Mouse (Mus musculus): Measurements from ENCODE around the gene Fkbp2. TPM values are rescaled to one million over a fixed set of nuclear protein-coding genes. Genes with fewer than 3 reads are reported as not detected.
A peak's percentile ranks its signal among the peaks of the same experiment; 100 is the strongest.

Fkbp2 gene
- total RNA-seq (2015; ENCODE audit: low replicate concordance) (34.0 and 34.9 TPM in 2 replicates), total RNA-seq (2017; ENCODE audit: low replicate concordance) (31.0 and 34.8 TPM in 2 replicates)

DNA sequence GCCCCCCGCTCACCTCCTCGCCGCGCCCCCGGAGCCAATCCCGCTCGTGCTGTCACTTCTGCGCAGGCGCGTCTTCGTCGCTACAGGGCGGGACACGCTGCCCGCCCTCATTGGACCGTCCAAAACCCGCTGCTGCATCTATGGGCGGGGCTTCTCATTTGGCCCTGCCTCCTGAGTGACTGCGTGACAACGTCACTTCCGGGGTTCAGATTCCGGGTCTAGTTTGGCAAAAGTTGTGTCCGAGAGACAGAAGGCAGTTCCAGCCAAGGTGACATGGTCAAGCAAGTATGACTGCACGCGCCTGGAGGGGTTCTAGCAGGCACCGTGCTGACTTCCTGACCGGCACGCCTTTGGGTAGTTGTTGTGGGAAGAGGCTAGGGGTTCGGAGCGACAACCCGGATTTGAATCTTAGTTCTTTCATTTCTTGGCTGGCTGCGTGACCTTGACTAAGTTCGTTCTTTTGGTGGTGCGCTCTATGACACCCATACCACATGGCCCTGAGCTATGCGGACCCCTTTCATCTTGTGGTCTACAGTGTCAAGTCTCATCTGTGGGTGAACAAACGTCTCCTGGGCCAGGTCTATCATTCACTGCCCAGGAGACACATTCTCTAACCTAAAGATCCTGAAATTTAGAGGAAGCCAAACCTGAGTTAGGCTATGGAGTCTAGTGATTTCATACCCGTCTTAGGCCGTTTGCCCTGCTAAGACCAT is at the start of gene Fkbp2:
Gene Fkbp2 (minus strand): TSS at position 121 of the 713 bp plus-strand sequence.
- peak; percentile 82 for ATAC-seq (replicated peaks; ENCODE audit: low FRiP score, poor library complexity, severe bottlenecking)

DNA sequence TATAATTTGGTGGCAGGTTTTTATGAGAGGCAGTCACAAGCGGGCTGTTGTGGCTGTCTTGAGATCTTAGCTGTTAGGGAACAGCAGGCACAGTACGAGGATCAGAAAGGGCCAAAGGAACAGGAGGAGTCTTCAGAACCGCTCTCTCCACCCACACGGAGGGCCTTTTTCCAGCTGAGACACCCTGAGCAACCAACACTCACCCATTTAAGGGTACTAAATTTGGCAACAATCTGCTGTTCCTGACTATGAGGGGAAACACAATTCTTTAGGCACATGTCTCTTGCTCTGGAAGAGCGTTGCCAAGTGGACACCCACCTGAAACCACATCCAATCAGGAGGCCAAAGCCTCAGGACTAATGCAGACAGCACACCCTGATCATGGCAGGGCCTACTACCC is 49.2 kb upstream of the Fkbp2 start:
- ATAC-seq (replicated peaks; ENCODE audit: low FRiP score, poor library complexity, severe bottlenecking): no peak

DNA sequence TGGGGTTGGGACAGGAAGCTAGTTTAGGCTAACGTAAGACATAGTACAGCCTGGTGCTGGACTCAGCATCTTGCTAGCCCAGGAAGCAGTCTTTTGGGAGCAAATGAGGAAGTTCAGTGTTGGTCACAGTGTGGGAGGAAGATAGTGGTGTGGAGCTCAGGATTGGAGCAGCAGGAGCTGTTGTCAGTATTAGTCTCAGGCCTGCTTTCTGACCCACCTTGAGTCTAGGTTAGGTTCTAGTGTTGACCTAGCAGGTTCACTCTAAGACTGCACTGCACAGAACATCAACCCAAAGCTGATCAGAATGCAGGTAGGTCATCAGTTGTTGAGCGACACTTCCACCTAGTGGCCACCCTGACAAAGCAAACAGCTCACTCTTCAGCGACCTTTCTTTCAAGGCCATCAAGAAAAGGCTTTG is 39.9 kb upstream of the Fkbp2 start:
- ATAC-seq (replicated peaks; ENCODE audit: low FRiP score, poor library complexity, severe bottlenecking): peak; percentile 56; the same call in 1 of the 2 replicates

DNA sequence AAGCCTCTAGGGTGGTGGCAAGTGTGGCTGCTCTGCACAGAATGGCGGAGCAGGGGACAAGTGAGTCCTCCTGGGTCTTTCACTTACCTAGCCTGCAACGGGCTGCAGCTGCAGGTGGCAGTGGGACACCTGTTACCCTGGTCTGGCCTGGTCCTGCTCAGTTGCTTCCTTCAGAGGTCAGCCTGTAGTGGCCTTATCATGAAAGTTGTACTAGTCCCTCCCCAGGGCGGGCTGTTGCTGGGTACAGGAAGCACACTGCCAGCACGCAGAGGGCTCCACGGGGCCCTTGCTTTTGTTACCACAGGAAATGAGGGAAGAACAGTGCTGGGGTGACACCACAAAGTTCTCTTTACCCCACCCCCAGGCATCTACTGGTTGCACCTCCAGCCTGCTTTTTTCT is 38.9 kb upstream of the Fkbp2 start, which contains the start of gene Fermt3:
Gene Fermt3 (minus strand): TSS at position 279 of the 400 bp plus-strand sequence.
- peak; percentile 82 for ATAC-seq (replicated peaks; ENCODE audit: low FRiP score, poor library complexity, severe bottlenecking)

DNA sequence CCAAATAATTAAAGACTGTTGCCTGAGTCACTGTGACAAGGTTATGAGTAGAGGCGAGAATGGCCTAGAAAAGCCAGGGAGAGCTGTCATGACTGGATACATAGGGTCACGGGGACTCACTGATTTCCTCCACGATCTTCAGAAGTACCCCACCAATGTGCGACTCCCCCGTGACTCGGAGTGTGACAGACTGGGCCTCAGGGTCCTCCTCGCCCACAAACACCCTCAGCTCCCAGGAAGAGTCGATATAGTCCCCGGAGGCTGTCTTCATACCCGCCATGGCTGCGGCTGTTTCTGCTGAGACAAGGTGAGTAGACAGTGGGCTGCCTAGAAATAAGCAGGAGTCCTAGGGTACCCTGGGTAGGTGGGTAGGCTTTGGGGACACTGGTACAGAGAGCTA is 38.2 kb upstream of the Fkbp2 start:
- peak; percentile 32 for ATAC-seq (replicated peaks; ENCODE audit: low FRiP score, poor library complexity, severe bottlenecking)

DNA sequence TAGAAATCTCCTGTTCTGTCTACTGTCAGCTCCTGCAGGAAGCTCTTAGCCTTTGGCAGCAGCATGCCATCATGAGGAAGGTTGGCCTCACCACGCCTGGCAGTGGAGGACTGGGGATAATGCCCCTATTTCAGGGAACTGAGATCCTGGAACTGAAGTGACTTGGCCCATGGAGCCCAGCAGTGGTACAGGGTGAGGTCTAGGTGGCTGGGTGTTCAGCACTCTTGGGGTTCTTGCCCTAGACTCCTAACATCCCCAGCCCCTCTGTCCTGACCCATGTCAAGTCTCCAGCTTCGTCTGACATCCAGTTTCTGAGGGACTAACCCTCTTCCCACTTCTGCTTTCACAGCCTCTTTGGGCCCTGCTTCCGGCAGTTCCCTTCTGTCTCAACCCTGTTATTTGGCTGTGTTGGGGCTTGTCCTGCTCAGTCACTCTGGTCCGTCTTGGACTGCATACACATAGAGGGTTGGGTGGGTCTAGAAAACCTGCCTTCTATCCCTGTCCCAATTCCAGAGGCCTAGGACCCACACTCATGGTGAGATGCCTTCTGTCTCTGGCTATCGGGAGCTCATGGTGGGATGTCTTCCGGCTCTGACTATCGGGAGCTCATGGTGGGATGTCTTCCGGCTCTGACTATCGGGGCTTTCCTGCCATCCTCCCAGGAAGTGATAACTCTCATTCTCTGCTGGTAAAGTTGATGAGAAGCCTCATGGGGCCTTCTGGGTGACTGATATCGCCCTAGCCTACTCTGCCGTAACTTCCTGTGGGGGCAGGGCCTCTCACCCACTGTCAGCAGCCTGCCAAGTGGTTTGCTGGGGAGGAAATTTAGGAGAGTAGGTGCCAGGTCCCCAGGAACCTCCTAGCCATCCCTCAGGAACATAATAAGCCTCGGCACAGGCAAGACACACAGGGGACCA is 37.5 kb upstream of the Fkbp2 start:
- peak; percentile 76 for ATAC-seq (replicated peaks; ENCODE audit: low FRiP score, poor library complexity, severe bottlenecking)

DNA sequence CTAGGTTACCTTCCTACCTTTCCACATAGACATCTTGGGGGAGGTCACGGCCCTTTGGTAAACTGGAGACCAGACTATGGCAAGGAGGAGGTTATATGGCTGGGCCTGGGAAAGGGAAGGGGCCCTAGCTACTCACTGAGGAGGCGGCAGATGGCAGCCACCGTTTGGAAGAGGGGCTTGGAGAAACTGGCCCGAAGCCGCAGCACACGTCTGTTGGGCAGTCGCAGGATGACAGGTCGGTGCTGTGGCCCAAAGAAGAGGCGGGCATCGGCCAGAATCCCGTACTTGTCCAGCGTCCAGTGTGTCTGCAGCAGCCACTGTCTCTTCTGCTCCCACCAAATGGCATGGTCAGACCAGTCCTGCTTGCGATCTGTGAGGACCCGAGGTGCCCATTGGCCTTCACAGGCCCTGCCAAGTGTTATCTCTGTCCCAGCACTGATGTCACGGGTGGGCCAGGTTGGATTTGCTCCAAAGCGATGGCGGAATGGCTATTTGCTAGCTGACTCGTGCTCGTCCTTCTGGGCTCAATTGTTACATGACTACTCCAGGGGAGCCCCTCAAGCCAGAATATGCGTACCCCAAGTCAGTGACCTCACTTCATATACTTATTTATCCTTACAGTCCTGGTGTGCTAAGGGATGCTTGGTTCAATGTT is 34.3 kb upstream of the Fkbp2 start:
- ATAC-seq (replicated peaks; ENCODE audit: low FRiP score, poor library complexity, severe bottlenecking): no peak

DNA sequence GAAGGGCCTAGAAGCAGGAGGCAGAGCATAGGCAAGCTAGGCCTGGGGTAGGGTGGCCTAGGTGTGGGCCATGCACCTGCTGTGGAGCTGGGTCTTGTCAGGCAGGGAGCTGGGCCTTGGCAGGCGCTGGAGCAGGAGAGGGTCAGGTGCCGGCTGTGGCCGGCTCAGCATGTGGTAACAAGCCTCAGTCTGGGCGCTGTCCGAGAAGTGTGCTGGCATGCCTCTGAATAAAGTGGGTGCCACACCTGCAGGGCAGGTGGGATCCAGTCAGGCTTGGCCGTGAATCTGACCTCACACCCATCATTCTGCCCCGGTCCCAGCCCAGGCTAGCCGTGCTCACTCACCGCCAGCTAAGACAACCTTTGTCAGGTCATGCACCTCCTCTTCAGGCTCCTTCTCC is 33.7 kb upstream of the Fkbp2 start:
- no peak for ATAC-seq (replicated peaks; ENCODE audit: low FRiP score, poor library complexity, severe bottlenecking)

DNA sequence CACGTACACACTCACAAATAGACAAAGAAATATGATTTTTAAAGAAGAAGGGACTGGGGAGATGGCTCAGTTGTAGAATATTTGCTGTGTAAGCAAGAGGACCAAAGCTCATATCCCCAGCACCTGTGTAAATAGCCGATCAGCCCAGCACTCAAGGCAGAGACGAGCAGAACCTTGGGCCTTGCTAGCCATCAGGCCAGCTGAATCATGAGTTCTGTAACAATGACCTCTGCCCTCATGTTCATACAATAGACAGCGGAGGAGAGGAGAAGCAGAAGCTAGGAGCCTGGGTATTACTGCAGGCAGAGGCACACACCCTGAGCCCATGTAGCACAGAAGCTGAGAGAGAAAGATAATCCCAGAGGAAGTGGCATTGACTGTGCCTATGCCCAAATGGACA is 32.1 kb upstream of the Fkbp2 start:
- ATAC-seq (replicated peaks; ENCODE audit: low FRiP score, poor library complexity, severe bottlenecking): no peak

DNA sequence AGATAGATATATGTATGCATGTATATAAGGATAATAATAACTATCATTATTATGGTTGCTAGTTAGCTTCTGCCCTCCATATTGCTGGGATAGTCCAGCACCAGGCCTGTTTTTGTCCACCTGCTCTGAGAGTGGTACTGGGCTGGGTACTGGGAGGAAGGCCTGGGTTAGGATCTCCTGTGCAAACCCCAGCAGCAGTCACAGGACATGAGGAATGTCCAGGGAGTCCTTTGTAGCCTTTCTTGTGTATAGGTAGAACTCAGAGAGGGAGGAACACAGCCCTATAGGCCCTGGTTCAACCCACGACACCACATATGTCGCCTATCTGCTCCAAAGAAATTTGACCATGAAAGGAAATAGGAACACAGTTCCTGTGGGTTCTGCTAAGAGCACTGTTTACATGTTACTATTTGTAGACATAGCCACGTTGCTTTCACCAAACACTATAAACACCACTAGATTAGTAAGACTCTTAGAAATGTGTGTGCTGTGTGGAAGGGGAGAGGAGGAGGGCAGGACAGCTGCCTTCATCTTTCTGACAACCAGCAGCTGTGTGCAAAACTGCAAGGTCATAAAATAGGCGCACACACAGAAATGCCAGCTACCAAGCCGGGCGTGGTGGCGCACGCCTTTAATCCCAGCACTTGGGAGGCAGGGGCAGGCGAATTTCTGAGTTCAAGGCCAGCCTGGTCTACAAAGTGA is 26.7 kb upstream of the Fkbp2 start:
- ATAC-seq (replicated peaks; ENCODE audit: low FRiP score, poor library complexity, severe bottlenecking): no peak

DNA sequence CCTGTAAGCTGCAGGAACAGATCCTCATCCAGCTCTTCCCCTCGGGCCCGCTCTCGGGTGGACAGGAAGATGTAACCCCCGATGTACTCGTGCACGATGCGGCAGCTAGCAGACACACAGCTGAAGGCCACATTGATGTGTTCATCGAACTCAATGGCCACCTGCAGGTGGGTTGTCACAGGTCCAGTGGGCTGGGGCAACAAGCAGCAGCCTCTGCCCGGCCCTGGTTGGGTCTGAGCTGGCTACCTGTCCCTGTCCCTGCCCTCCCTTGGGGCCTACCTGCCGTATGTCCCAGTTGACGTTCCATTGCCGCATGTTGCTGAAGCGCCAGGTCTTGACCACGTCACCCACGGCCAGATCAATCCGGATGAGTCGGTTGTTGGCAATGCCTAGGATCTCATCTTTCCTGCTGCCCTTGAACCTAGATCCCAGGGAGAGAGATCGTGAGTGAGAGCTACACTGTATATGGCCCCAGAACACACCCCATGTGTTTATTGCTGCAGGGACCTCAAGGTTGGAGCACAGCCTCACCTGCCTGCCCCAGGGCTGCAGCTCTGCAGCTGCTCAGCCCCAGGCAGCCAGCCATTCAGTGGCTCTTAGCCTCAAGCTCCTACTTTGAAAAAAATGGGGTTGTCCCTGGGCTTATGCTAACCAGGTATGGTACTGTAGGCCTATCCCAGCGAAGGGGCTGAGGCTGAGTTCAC is 19.2 kb upstream of the Fkbp2 start:
- ATAC-seq (replicated peaks; ENCODE audit: low FRiP score, poor library complexity, severe bottlenecking): no peak

DNA sequence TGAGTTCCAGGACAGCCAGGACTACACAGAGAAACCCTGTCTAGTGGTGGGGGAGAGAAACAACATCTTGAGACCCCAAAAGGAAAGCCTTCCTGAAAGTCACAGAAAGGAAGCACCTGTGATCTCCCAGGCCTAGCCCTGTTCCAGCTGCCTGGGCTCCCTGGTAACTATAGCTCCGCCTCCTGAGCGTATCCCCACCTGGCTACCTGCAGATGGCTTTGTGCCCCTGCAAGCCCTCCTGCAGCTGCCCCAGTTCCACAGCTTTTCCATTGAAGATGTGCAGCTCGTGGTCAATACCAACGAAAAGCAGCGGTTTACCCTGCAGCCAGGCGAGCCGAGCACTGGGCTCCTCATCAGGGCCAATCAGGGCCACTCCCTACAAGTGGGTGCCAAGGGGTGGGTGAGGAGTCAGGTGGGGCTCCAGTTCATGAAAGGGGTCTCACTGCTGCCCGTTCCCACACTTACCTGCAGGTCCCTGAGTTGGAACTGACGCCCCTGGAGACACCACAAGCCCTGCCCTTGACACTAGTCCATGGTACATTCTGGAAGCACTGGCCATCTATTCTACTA is 17.5 kb upstream of the Fkbp2 start:
- ATAC-seq (replicated peaks; ENCODE audit: low FRiP score, poor library complexity, severe bottlenecking): no peak

DNA sequence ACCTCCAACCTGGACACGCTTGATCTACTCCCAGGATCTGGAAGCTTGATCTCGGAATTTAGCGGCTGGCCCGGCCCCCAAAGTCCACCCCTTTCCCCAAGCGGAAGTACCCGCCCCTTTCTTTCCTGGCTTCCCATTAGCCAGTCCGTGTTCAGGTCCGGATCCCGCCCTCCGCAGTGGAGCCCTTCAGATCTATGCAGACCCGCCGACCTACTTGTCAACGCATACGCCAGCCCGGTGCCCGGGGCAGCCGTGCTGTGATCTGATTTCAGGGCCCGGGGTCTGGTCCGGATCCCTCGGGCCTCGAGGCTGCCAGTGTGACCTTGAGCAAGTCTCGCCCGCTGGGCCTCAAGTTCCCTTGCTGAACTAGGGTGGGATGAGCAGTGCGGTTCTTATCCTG is 15.7 kb upstream of the Fkbp2 start, which contains the start of the genes Nudt22 and Trpt1:
Gene Nudt22 (minus strand): TSS at position 112 of the 400 bp plus-strand sequence.
Gene Trpt1 (plus strand): TSS at position 126 of the 400 bp plus-strand sequence.
- peak; percentile 74 for ATAC-seq (replicated peaks; ENCODE audit: low FRiP score, poor library complexity, severe bottlenecking)

DNA sequence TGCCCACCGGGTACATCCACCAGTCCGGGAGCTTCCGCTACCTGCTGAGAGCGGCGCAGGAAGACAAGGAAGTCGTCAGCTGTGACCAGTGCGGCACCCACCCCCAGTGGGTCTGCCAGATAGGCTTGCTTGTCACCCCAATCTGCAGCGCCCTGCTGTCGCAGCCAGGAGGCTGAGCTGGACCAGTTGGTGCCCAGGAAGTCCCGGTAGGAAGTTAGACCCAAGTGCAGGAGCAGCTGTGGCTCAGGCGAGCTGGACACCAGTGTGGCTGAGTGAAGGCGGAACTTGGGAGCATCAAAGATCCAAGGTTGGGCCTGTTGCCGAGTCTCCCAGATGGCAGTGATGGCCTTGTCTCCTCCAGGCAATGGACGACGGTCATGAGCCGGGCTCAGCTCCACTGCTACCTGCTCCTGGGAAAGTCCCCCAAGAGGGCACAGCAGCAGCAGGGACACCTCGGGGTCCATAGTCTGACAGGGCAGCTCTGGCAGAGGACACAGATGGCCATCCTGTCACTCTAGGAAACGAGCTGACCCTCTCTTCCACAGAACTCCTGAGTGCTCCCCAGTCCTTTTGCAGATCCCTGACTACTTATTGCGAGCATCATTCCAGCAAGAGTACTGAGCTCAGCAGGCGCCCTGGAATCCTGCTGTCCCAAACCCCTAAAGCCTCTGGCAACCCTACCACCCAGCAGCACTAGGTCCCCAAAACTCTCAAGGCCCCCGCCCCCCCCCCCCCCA is 15.1 kb upstream of the Fkbp2 start:
- no peak for ATAC-seq (replicated peaks; ENCODE audit: low FRiP score, poor library complexity, severe bottlenecking)

DNA sequence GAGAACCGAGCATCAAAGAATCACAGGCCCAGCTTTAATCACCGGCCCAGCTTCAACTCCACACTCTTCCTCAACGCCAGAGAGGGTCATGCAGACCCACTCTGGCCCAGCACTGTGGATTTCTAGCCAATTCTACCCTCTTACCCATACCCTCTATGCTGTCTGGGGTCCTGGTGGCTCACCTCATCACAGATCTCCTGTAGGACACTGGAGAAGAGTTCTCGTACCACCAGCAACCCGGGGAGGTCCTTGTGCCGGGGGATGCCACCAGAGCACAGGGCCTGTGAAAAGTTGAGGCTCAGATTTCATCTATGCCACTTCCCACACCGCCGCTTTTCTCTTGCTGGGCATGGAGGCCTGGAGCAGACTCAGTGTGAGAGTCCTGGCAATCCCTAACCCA is 14.2 kb upstream of the Fkbp2 start:
- ATAC-seq (replicated peaks; ENCODE audit: low FRiP score, poor library complexity, severe bottlenecking): no peak

DNA sequence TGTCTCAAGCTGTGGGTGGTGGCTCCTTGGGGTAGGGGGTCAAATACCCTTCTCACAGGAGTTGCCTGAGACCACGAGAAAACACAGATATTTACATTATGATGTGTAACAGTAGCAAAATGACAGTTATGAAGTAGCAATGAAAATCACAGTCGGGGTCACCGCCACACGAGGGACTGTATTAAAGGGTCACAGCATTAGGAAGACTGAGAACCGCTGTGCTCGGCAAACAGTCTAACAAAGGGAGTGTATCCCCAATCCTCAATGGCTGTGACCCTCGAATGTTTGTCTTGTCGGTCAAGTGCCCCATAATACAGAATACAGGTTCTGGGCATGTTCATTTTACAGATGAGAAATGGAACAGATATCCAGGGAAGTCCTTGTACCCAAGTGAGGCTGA is 13.7 kb upstream of the Fkbp2 start:
- no peak for ATAC-seq (replicated peaks; ENCODE audit: low FRiP score, poor library complexity, severe bottlenecking)

DNA sequence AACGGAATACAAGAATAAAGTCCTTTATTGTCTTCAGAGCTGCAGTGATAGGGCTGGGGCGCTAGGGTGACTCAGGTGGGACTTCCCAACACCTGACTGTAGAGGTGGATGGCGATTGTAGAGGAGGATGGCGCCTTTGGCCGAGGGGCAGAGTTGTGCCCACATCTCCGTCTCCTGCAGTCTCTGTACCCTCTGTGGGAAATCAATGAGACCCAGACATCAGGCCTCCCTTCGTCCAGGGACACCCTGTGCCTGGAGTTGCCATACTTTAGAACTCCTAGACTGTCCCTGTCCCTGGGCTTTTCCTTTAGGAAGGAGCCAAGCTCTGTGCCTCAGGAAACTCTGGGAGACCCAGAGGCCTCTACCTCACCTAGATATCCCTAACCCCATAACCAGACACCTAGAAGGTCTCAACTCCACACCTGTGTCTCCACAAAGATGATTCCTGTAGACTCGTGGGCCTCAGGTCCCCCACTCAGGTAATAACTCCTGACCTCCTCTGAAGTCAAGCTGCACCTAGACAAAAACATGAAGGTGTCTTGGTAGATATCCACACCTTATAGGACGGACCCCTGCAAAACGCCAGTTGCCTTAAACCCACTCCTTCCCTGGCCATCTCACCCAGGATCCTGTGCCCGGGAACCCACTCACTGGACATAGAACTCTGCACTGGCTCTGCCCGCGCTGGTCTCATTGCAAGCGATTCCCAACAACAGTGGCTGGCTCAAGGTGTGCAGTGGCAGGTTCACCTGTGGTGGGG is 12.9 kb upstream of the Fkbp2 start:
- ATAC-seq (replicated peaks; ENCODE audit: low FRiP score, poor library complexity, severe bottlenecking): peak; percentile 5; the same call in 1 of the 2 replicates

All from erythroblast, adult 5-6 weeks (primary cell).